ENCODE assay signal across 20 mouse cellular contexts in genomic region chr8:39846854-39847253, GRCm38 (mm10).
"Had no signal": no experiment of that assay in that cellular context is flagged by ENCODE, and none has a peak within 500 bp of the region (broad histone marks: within the 10 kb centered on the region; RNA-seq: fewer than 3 reads in every experiment).

No protein-coding gene starts in this region.

- H3K27ac ChIP-seq: liver, embryonic 15.5 days; lung, embryonic 15.5 days; macrophage; midbrain, embryonic 13.5 days; midbrain, embryonic 15.5 days; neural tube, embryonic 13.5 days; stomach, embryonic 15.5 days; stomach, postnatal 0 days had no signal

- DNase-seq: liver, postnatal 0 days; lung, adult 2 months; lung, postnatal 14 days; lung, postnatal 36 days; retina, postnatal 1 day; right cerebral cortex, adult 18-20 months; thymus, adult 2 months; thymus, postnatal 25 days; thymus, postnatal 4 days had no signal

- H3K4me2 ChIP-seq: liver, embryonic 15.5 days; lung, embryonic 15.5 days; midbrain, embryonic 11.5 days; midbrain, embryonic 13.5 days; midbrain, embryonic 15.5 days; neural tube, embryonic 13.5 days; stomach, embryonic 15.5 days had no signal

- H3K4me1 ChIP-seq: liver, embryonic 15.5 days; lung, embryonic 15.5 days; megakaryocyte, embryonic 14.5 days; midbrain, embryonic 13.5 days; midbrain, embryonic 15.5 days; neural tube, embryonic 13.5 days; stomach, embryonic 15.5 days had no signal

- H3K36me3 ChIP-seq: liver, embryonic 15.5 days; lung, embryonic 15.5 days; midbrain, embryonic 13.5 days; midbrain, embryonic 15.5 days; neural tube, embryonic 13.5 days; stomach, embryonic 15.5 days had no signal

- H3K27me3 ChIP-seq: liver, embryonic 15.5 days; lung, embryonic 15.5 days; megakaryocyte, embryonic 14.5 days; midbrain, embryonic 13.5 days; midbrain, embryonic 15.5 days; neural tube, embryonic 13.5 days; stomach, embryonic 15.5 days had no signal

- H3K9me3 ChIP-seq: liver, embryonic 15.5 days; lung, embryonic 15.5 days; megakaryocyte, embryonic 14.5 days; midbrain, embryonic 13.5 days; midbrain, embryonic 15.5 days; neural tube, embryonic 13.5 days; stomach, embryonic 15.5 days had no signal

- H3K9ac ChIP-seq: liver, embryonic 15.5 days; liver, postnatal 0 days; lung, embryonic 15.5 days; midbrain, embryonic 13.5 days; midbrain, embryonic 15.5 days; neural tube, embryonic 13.5 days; stomach, embryonic 15.5 days had no signal

- H3K4me3 ChIP-seq: liver, embryonic 15.5 days; lung, embryonic 15.5 days; megakaryocyte, embryonic 14.5 days; midbrain, embryonic 13.5 days; midbrain, embryonic 15.5 days; neural tube, embryonic 13.5 days; stomach, embryonic 15.5 days had no signal

- ATAC-seq: liver, postnatal 0 days; lung, postnatal 0 days; midbrain, embryonic 13.5 days; midbrain, embryonic 15.5 days had no signal
